Mouse (Mus musculus) left cerebral cortex, adult 2 months (tissue): Measurements from ENCODE around the gene Bcl2l12. TPM values are rescaled to one million over a fixed set of nuclear protein-coding genes. Genes with fewer than 3 reads are reported as not detected.

Experiments used
- DNase-seq, 2 experiments: peaks; one replicate each; pipeline ENCODE4 v3.0.0; 2021 to 2022; ENCODE audit warnings: low spot score in 2 of 2, mixed read lengths in 1 of 2; ENCODE audit errors: extremely low spot score in 1 of 2
- H3K27ac ChIP-seq: fragments of 200-600 bp; 2 replicates; pipeline ENCODE4 v1.8.1; 2022
- H3K4me3 ChIP-seq: fragments of 200-600 bp; 2 replicates; pipeline ENCODE4 v1.8.1; 2022
- CTCF ChIP-seq: fragments of 200-600 bp; IDR thresholded peaks from 2 replicates; pipeline ENCODE4 v1.8.1; 2022; ENCODE audit warnings: antibody characterized with exemption, mild to moderate bottlenecking, moderate library complexity
- intact Hi-C: fragments of 180-260 bp; cut with DNase I; formaldehyde crosslinking; loops from one replicate; pipeline ENCODE4 v1.15.1; 2025
- microRNA-seq, 2 experiments: library from miRNA; unstranded; fragments of <30 nt; microRNA quantifications; one replicate each; pipeline ENCODE4 v1.2.0; 2021
- total RNA-seq, 2 experiments: library from RNA; stranded (reverse); gene quantifications; 2 replicates each; pipeline ENCODE4 v1.2.3; 2021

Bcl2l12 gene
- total RNA-seq, 2 experiments from 2014 or later: 3.0 to 3.8 TPM

- intact Hi-C loops: no loop called here
- no peak for DNase-seq
- Histone ChIP-seq H3K27ac (no peak overlapping the region), H3K4me3 (no peak overlapping the region)
- no peak for TF ChIP-seq CTCF
Observed at GRCm38 (mm10) chr7:44953561-44953960, 45.0 kb downstream of the Bcl2l12 start.

- intact Hi-C loops: no loop called here
- Histone ChIP-seq H3K27ac (peak overlapping the region; percentile 71), H3K4me3 (peak overlapping the region; percentile 51)
- peak; percentile 80 to 81 for DNase-seq
- TF ChIP-seq CTCF: no peak
Observed at GRCm38 (mm10) chr7:44952611-44953306, 45.8 kb downstream of the Bcl2l12 start.

DNA sequence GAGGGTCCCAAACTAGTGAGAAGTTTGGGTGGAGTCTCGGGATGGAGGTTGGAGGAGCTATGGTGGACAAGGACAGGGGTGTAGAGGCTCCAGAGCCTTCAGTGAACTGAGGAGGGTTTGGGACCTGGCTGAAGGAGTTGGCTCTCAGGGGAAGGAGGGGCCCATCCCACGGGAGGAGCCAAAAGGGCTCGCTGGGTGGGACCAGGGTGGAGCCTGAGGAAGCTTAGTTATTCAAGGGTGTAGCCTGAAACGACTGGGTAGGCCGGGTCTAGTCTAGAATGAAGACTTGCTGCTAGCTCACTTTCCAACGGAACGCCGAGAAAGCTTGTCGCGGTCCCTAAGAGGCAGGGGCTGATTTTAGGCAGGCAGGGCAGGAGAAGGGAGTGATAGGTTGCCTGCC, 46.6 kb downstream of the Bcl2l12 start:
- DNase-seq: peak in 1 of 2 experiments; percentile 18
- H3K4me3 ChIP-seq: peak overlapping the region; percentile 51
- intact Hi-C loops: loop anchor here (2.0 kb wide), 1 partner anchor 21 kb away; no protein-coding TSS in a partner anchor
- H3K27ac ChIP-seq: no peak overlapping the region; the same call in 1 of the 2 replicates
- TF ChIP-seq CTCF: no peak

DNA sequence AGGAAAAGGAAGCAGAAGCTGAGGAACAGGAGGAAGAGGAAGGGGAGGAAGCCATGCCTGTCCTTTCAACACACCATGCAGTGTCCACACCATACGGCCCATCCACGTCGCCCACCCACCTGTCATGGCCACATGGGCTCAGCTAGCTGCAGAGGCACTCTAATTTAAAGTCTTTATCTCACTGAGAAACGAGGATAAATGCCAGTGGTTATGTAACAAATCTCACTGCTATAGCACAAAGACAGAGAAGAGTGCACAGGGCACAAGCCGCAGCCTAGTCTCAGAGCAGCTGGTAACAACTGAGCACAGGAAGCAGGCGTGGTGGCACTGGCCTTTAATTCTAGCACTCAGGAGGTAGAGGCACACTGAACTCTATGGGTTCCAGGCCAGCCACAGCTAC, 48.6 kb downstream of the Bcl2l12 start:
- Histone ChIP-seq H3K27ac (peak overlapping the region; percentile 84), H3K4me3 (no peak overlapping the region)
- intact Hi-C loops: loop anchor here (2.0 kb wide), 1 partner anchor 19 kb away; no protein-coding TSS in a partner anchor
- no peak for TF ChIP-seq CTCF
- peak in 1 of 2 experiments; percentile 9 for DNase-seq

DNA sequence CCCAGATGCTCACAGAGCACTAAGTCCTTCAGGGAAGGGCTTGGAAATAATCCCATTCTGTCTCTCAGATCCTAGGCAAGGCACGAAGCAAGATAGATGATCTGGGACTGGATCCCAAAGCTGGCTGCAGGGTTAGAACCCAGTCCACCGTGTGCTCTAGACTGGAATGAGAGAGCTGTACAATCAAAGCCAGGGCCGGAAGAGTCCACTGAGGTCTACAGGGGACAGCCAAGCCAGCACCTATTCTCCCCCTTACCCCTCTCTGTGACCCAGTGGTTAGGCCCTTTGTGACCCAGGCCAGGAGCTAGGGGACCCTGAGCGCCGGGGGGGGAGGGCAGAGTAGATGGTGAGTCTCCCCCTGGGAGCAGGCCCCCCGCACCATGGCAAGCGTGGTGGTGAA, 55.6 kb downstream of the Bcl2l12 start, which contains the start of gene Tsks:
TSS of gene Tsks (plus strand) at position 301 of the 400 bp plus-strand sequence.
- intact Hi-C loops: no loop called here
- no peak for DNase-seq
- Histone ChIP-seq H3K27ac (no peak within 1 kb of the TSS), H3K4me3 (no peak within 1 kb of the TSS)
- no peak for TF ChIP-seq CTCF

Small RNA genes within 50 kb of the gene (microRNA-seq; reads per million reads assigned to microRNA genes)
- gene Mir7054: 0.97 to 2.6 reads per million in 2 experiments

Other genes with a start within 250 kb of the Bcl2l12 start
- under 1 TPM; 0.18 to 0.44 TPM for gene Zfp473, start 247.7 kb downstream of the Bcl2l12 start, total RNA-seq
- gene Nup62, start 182.6 kb downstream of the Bcl2l12 start, total RNA-seq: 10 to 100 TPM; 31.9 to 32.2 TPM
- 1 to 10 TPM; 1.8 to 2.0 TPM for gene Il4i1, start 182.3 kb downstream of the Bcl2l12 start, total RNA-seq
- 10 to 100 TPM; 23.1 to 23.4 TPM for gene Atf5, start 182.1 kb downstream of the Bcl2l12 start, total RNA-seq
- 10 to 100 TPM; 69.7 to 77.0 TPM for gene Akt1s1, start 149.7 kb downstream of the Bcl2l12 start, total RNA-seq
- gene Tbc1d17, start 149.6 kb downstream of the Bcl2l12 start, total RNA-seq: 10 to 100 TPM; 64.4 to 67.5 TPM
- 10 to 100 TPM; 27.4 to 31.2 TPM for gene Pnkp, start 141.6 kb downstream of the Bcl2l12 start, total RNA-seq
- 100 to 1,000 TPM; 273 to 290 TPM for gene Ptov1, start 128.9 kb downstream of the Bcl2l12 start, total RNA-seq
- gene Med25, start 106.0 kb downstream of the Bcl2l12 start, total RNA-seq: 10 to 100 TPM; 96.1 to 98.5 TPM
- gene Fuz, start 102.6 kb downstream of the Bcl2l12 start, total RNA-seq: 10 to 100 TPM; 23.4 to 24.1 TPM
- gene Ap2a1, start 69.2 kb downstream of the Bcl2l12 start, total RNA-seq: 100 to 1,000 TPM; 327 to 331 TPM
- 1 to 10 TPM; 2.8 to 3.0 TPM for gene Tsks, start 55.5 kb downstream of the Bcl2l12 start, total RNA-seq
- gene Cpt1c, start 23.9 kb downstream of the Bcl2l12 start, total RNA-seq: 100 to 1,000 TPM in 1 of 2 experiments, 10 to 100 TPM in 1; 97.9 to 102 TPM
- 100 to 1,000 TPM; 143 to 150 TPM for gene Prmt1, start 12.1 kb downstream of the Bcl2l12 start, total RNA-seq
- 10 to 100 TPM; 36.4 to 36.9 TPM for gene Irf3, start 1.1 kb downstream of the Bcl2l12 start, total RNA-seq
- 100 to 1,000 TPM; 170 to 181 TPM for gene Scaf1, start 17.7 kb upstream of the Bcl2l12 start, total RNA-seq
- gene Rras, start 19.2 kb upstream of the Bcl2l12 start, total RNA-seq: 10 to 100 TPM; 11.8 to 12.2 TPM
- gene Prr12, start 54.2 kb upstream of the Bcl2l12 start, total RNA-seq: 10 to 100 TPM; 70.0 to 73.4 TPM
- gene Nosip, start 63.7 kb upstream of the Bcl2l12 start, total RNA-seq: 10 to 100 TPM; 53.6 to 55.6 TPM
- 10 to 100 TPM in 1 of 2 experiments, 1 to 10 TPM in 1; 9.0 to 10.4 TPM for gene Prrg2, start 64.0 kb upstream of the Bcl2l12 start, total RNA-seq
- gene Rcn3, start 93.5 kb upstream of the Bcl2l12 start, total RNA-seq: 1 to 10 TPM; 4.9 to 5.6 TPM
- gene Fcgrt, start 105.1 kb upstream of the Bcl2l12 start, total RNA-seq: 10 to 100 TPM; 16.7 to 23.4 TPM
- 100 to 1,000 TPM; 421 to 444 TPM for gene Rps11, start 125.7 kb upstream of the Bcl2l12 start, total RNA-seq
- gene Rpl13a, start 130.0 kb upstream of the Bcl2l12 start, total RNA-seq: 100 to 1,000 TPM; 695 to 716 TPM
- gene Gm45713, start 137.5 kb upstream of the Bcl2l12 start, total RNA-seq: not detected
- 1 to 10 TPM; 6.7 to 8.8 TPM for gene Flt3l, start 137.7 kb upstream of the Bcl2l12 start, total RNA-seq
- gene Pih1d1, start 155.6 kb upstream of the Bcl2l12 start, total RNA-seq: 10 to 100 TPM; 47.6 to 48.4 TPM
- 10 to 100 TPM; 15.9 to 23.1 TPM for gene Aldh16a1, start 155.9 kb upstream of the Bcl2l12 start, total RNA-seq
- 1,000 to 10,000 TPM; 1,255 to 1,327 TPM for gene Slc17a7, start 165.2 kb upstream of the Bcl2l12 start, total RNA-seq
- gene Gfy, start 180.9 kb upstream of the Bcl2l12 start, total RNA-seq: under 1 TPM in 1 of 2 experiments, not detected in 1; 0.29 TPM
- gene Pth2, start 182.3 kb upstream of the Bcl2l12 start, total RNA-seq: not detected
- gene Ccdc155, start 206.2 kb upstream of the Bcl2l12 start, total RNA-seq: 1 to 10 TPM; 6.7 to 7.5 TPM
- 10 to 100 TPM; 32.4 to 33.5 TPM for gene Dkkl1, start 213.4 kb upstream of the Bcl2l12 start, total RNA-seq
- 1 to 10 TPM; 3.9 to 4.1 TPM for gene Tead2, start 217.0 kb upstream of the Bcl2l12 start, total RNA-seq
- gene Cd37, start 240.4 kb upstream of the Bcl2l12 start, total RNA-seq: 1 to 10 TPM; 4.2 to 5.4 TPM
- 1 to 10 TPM; 1.9 to 2.4 TPM for gene Slc6a16, start 242.4 kb upstream of the Bcl2l12 start, total RNA-seq